Comparison of ENCODE assay signal across 9 mouse cellular contexts in genomic region chr7:98489131-98489530, GRCm38 (mm10). TPM values are rescaled to one million over a fixed set of nuclear protein-coding genes. Genes with fewer than 3 reads are reported as not detected.
DNase-seq lines count a peak whose midpoint lies in the region; ATAC-seq lines count a peak whose summit lies in the region.
"Had no signal": no experiment of that assay in that cellular context is flagged by ENCODE, and none has a peak within 500 bp of the region (broad histone marks: within the 10 kb centered on the region; RNA-seq: fewer than 3 reads in every experiment).

TSS of gene Lrrc32 (plus strand) at chr7:98489283.

- H3K9ac ChIP-seq in kidney, embryonic 16.5 days (replicated peaks; ENCODE audit: low read length) = peak within 1 kb of the TSS; percentile 71
- peak within 1 kb of the TSS; percentile 65 for H3K9ac ChIP-seq in heart, embryonic 12.5 days
- peak within 1 kb of the TSS; percentile 44 for H3K9ac ChIP-seq in limb, embryonic 11.5 days (ENCODE audit: low read length)

- WGBS in kidney, embryonic 16.5 days = 54% methylated on average over 6 of the region's 6 CpGs
- WGBS in heart, embryonic 12.5 days = 55% methylated on average over 6 of the region's 6 CpGs
- 45% methylated on average over 6 of the region's 6 CpGs for WGBS in limb, embryonic 11.5 days

- H3K4me1 ChIP-seq in kidney, embryonic 16.5 days (ENCODE audit: insufficient read depth, low read length) = peaks cover 33% of the 10 kb centered on the region
- H3K4me1 ChIP-seq in heart, embryonic 12.5 days (replicated peaks) = peaks cover 48% of the 10 kb centered on the region
- peaks cover 13% of the 10 kb centered on the region; the same call in 1 of the 2 replicates for H3K4me1 ChIP-seq in limb, embryonic 11.5 days (ENCODE audit: control insufficient read depth, insufficient read depth, low read length)

- H3K4me2 ChIP-seq in kidney, embryonic 16.5 days (replicated peaks; ENCODE audit: low read depth, low read length) = peak within 1 kb of the TSS; percentile 79
- H3K4me2 ChIP-seq in heart, embryonic 12.5 days = peak within 1 kb of the TSS; percentile 93
- H3K4me2 ChIP-seq in limb, embryonic 11.5 days (ENCODE audit: low read depth, severe bottlenecking) = peak within 1 kb of the TSS; percentile 60

- ATAC-seq in kidney, embryonic 16.5 days (ENCODE audit: low FRiP score, low TSS enrichment) = peak; percentile 24; the same call in 1 of the 2 replicates
- ATAC-seq in heart, embryonic 12.5 days (ENCODE audit: insufficient number of reproducible peaks, low FRiP score) = no peak
- ATAC-seq in limb, embryonic 11.5 days (ENCODE audit: insufficient number of reproducible peaks, low FRiP score, low TSS enrichment, low read depth) = no peak

- H3K4me3 ChIP-seq in kidney, embryonic 16.5 days (ENCODE audit: low read length) = peak within 1 kb of the TSS; percentile 53
- H3K4me3 ChIP-seq in heart, embryonic 12.5 days = peak within 1 kb of the TSS; percentile 59
- peak within 1 kb of the TSS; percentile 37 for H3K4me3 ChIP-seq in limb, embryonic 11.5 days (ENCODE audit: low read depth, low read length)

- H3K27ac ChIP-seq in kidney, embryonic 16.5 days (ENCODE audit: low read length) = no peak within 1 kb of the TSS
- no peak within 1 kb of the TSS for H3K27ac ChIP-seq in heart, embryonic 12.5 days (ENCODE audit: poor library complexity, severe bottlenecking)
- no peak within 1 kb of the TSS for H3K27ac ChIP-seq in limb, embryonic 11.5 days (replicated peaks; ENCODE audit: low read depth, low read length)

- H3K27me3 ChIP-seq in kidney, embryonic 16.5 days (ENCODE audit: insufficient read depth, low read length) = no peaks in the 10 kb centered on the region
- peaks cover 12% of the 10 kb centered on the region for H3K27me3 ChIP-seq in heart, embryonic 12.5 days (replicated peaks)
- H3K27me3 ChIP-seq in limb, embryonic 11.5 days (ENCODE audit: control insufficient read depth, insufficient read depth, low read length) = 0 out of 2 replicates have a peak, but pooled peaks cover 2% of the 10 kb centered on the region
- no peaks in the 10 kb centered on the region for H3K27me3 ChIP-seq in splenic B cell, adult 2 months (ENCODE audit: control insufficient read depth, insufficient read depth, low read length, poor library complexity, severe bottlenecking)

- no peaks in the 10 kb centered on the region for H3K9me3 ChIP-seq in kidney, embryonic 16.5 days (ENCODE audit: low read length)
- no peaks in the 10 kb centered on the region for H3K9me3 ChIP-seq in heart, embryonic 12.5 days (replicated peaks)
- no peaks in the 10 kb centered on the region for H3K9me3 ChIP-seq in limb, embryonic 11.5 days (ENCODE audit: control insufficient read depth, low read length)
- H3K9me3 ChIP-seq: G1E had no signal

- no peak for DNase-seq in kidney, adult 9 months
- DNase-seq in adrenal gland, postnatal 25 days = no peak
- DNase-seq in limb, embryonic 11.5 days (ENCODE audit: low spot score) = no peak
- peak; percentile 54 for DNase-seq in splenic B cell, adult 2 months (ENCODE audit: low read depth, low spot score)
- no peak for DNase-seq in layer of hippocampus, adult 9-11 months
- DNase-seq in urinary bladder, postnatal 36 days (ENCODE audit: low spot score in 2 of 2) = no peak

- H3K36me3 ChIP-seq in kidney, embryonic 16.5 days (ENCODE audit: insufficient read depth, low read length) = no peaks in the 10 kb centered on the region
- no peaks in the 10 kb centered on the region for H3K36me3 ChIP-seq in heart, embryonic 12.5 days
- no peaks in the 10 kb centered on the region for H3K36me3 ChIP-seq in limb, embryonic 11.5 days (ENCODE audit: control insufficient read depth, insufficient read depth, low read length)
- no peaks in the 10 kb centered on the region for H3K36me3 ChIP-seq in splenic B cell, adult 2 months (ENCODE audit: control insufficient read depth, insufficient read depth, low read length, poor library complexity, severe bottlenecking)
- H3K36me3 ChIP-seq: G1E had no signal

RNA-seq across cellular contexts. Expression of gene Lrrc32, which starts in this region (rescaled TPM):
- polyA plus RNA-seq in kidney, embryonic 16.5 days (2015; fragmentation: Nextera tagmentation; extraction: Ambion mirVana) = 15.3 and 17.9 TPM in 2 replicates
- 10.2 and 13.4 TPM in 2 replicates for total RNA-seq in adrenal gland, postnatal 25 days (2021)
- polyA plus RNA-seq in heart, embryonic 12.5 days (2016; fragmentation: Nextera tagmentation; extraction: Ambion mirVana) = 7.5 TPM in 2 replicates
- polyA plus RNA-seq in limb, embryonic 11.5 days (2014; fragmentation: Nextera tagmentation; extraction: Ambion mirVana) = 2.4 and 3.4 TPM in 2 replicates
- polyA plus RNA-seq: G1E had no signal
